Mouse (Mus musculus): ENCODE data around the gene Acvr2a. TPM values are rescaled to one million over a fixed set of nuclear protein-coding genes. Genes with fewer than 3 reads are reported as not detected.
A peak's percentile ranks its signal among the peaks of the same experiment; 100 is the strongest.

The Acvr2a gene
- polyA plus RNA-seq, 2 experiments from 2014 or later, result 2.0 to 3.6 TPM

- ATAC-seq, result no peak
Observed at GRCm38 (mm10) chr2:48868199-48868913, 54.4 kb downstream of the Acvr2a start.

DNA sequence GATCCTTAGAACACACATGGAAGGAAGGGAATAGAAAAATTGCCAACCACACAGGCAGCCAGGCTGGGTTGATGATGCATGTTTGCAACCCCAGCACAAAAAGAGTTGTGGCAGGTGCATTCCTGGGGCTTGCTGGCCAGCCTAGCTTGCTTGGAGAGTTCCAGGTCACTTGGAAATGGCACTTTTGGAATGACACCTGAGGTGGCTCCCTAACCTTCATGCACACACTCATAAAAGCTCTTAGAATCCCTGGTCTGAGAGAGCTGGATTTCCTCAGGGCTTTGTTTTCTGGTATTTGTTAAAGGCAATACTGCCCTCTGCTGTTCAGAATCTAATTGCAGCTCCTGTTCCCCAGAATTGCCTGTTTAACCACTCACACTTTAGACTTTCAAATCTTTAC is 72.0 kb downstream of the Acvr2a start:
- ATAC-seq, result peak; percentile 74

DNA sequence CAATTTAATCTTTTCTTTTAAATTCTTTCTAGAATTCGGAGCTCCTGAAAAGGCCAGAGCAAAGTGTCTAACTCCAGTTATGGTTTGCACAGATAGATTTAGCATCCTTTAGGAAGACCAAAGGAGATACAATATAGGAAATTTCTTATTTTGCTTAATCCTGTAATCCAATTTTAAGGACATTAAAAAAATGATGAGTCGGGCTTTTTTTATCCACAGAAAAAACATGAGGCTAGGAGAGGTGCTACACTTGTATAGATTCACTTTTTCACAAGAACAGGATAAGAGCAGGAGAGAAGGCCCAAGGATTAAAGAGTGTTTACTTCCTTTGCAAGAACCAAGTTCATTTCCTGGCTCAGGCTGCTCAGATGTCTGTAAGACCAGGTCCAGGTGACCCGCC is 81.3 kb downstream of the Acvr2a start:
- ATAC-seq, result no peak

DNA sequence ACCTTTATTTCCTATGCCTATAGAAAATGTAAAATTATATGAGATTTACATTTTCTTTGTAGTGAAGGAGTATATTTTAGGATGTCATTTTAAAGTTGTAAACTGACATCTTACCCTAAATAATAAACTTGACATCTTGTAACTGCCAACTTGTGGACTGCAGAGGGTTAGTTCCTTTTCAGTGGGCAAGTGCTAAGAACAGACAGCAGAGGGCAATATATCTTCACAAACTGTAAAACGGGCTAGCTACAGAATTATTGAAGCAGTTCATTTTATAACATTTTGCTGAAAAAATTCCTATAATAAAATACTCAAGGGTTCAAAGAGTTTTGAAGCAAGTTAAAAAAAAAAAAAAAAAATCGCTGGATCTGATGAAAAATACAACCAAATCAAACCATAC is 95.0 kb downstream of the Acvr2a start:
- peak; percentile 80 for ATAC-seq

DNA sequence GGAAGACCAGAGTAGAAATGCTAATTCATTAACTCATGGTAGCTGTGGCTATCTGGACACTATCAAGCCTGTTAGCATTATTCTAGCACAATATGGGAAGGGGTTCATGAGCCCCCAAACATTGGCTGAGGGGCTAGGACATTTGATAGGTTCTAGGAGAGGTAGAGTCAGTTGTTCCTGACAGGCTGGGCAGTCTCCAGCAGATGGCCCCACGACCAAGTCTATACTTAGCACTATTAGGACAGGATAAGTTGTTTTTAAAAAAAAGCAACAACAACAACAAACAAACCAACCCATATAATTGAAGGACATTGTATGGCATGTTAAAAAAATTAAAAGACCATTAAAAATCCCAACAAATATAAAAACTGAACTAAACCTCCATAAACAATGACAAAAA is 100.3 kb downstream of the Acvr2a start:
- no peak for ATAC-seq

DNA sequence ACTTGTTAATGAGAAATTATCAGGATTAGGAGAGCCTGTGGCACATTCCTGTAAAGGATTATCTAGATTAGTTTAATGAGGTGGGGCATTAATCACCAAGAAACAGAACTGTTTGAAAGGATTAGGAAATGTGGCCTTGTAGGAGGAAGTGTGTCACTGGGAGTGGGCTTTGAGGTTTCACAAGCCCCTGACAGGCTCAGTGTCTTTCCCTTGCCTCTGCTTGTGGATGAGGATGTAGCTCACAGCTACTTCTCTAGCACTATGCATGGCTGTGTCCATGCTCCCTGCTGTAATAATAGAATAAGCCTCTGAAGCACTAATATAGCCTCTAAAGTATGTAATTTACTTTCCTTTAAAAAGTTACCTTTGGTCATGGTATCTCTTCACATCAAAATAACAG is 101.9 kb downstream of the Acvr2a start:
- no peak for ATAC-seq

DNA sequence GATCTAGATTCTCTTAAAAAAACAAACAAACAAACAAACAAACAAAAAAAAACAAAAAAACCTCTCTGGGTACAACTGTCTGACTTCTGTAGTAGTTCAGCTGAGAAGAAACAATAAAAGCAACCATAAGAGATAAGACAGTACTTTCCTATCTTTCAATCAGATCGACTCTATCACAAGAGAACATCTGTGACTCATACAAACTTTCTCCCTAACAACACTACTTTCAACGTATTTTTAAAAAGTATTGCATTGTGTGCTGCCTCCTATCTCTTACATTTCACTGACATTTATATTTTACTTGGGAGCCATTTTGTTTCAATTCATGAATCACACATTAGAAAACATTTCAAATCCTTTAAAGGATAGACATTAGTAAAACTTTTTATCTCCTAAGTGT is 121.1 kb downstream of the Acvr2a start:
- ATAC-seq, result peak; percentile 28

- no peak for ATAC-seq
Observed at GRCm38 (mm10) chr2:48947761-48948160, 133.9 kb downstream of the Acvr2a start.

- ATAC-seq, result peak; percentile 96
Observed at GRCm38 (mm10) chr2:48948841-48949584, 135.1 kb downstream of the Acvr2a start, which contains the start of gene Mbd5. Gene Mbd5, plus strand, starts transcription at chr2:48949508.

DNA sequence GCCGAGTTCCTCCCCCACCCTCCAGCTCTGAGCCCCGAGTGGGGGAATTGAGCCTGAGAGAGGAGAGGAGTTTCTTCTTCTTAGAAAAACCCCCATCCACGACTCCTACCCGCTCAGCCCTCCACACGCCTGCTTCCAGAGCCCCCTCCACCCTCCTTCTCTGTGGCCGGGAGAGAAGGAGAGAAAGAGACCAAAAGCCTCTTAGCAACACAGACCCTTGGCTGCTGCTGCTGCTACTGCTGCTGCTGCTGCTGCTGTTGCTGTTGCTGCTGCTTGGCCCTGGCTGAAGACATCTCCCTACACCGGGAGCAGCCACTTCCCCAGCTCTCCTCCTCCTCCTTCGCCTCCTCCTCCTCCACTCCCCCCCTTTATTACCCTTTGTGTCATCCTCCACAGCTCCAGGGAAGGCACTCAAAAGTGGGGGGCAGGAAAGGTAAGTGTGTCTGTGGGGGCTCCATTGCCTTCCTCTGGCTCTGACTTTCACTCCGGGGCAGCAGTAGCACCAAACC is 135.9 kb downstream of the Acvr2a start:
- ATAC-seq, result peak; percentile 3

GRCm38 (mm10) chr2:48950252-48950315 is 136.2 kb downstream of the Acvr2a start, which contains the start of gene Orc4:
Gene Orc4, minus strand, starts transcription at chr2:48950277.
- no peak for ATAC-seq

GRCm38 (mm10) chr2:48950316-48950880 is 136.5 kb downstream of the Acvr2a start:
- ATAC-seq, result no peak

Other genes starting within 250 kb of the Acvr2a start
- gene Mbd5, start 135.4 kb downstream of the Acvr2a start, polyA plus RNA-seq (2017; shearing (Covaris generic)), result 10 to 100 TPM; 19.8 to 23.9 TPM
- gene Orc4, start 136.2 kb downstream of the Acvr2a start, polyA plus RNA-seq (2017; shearing (Covaris generic)), result 100 to 1,000 TPM; 103 to 115 TPM